Comparison of ENCODE assay signal across 17 mouse cellular contexts in the genomic region with DNA sequence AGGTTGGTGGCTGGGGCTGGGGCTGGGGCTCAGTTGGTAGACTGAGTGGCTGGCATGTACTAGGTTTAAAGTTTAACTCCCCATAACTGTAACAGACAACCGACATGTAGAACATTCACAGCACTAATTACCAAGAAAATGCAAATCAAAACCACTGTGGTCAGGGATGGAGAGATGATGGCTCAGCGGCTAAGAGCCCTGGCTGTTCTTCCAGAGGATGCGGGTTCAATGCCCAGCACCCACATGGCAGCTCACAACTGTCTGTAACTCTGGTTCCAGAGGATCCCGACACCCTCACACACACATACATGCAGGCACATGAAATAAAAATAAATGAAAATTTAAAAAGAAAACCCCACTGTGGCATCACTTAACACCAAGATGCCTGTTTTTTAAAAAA. TPM values are rescaled to one million over a fixed set of nuclear protein-coding genes. Genes with fewer than 3 reads are reported as not detected.
A peak's percentile ranks its signal among the peaks of the same experiment; 100 is the strongest.
DNase-seq lines count a peak whose midpoint lies in the region; ATAC-seq and TF ChIP-seq lines count a peak whose summit lies in the region.
"Had no signal": no experiment of that assay in that cellular context is flagged by ENCODE, and none has a peak within 500 bp of the region (broad histone marks: within the 10 kb centered on the region; RNA-seq: fewer than 3 reads in every experiment).

No protein-coding gene starts in this region.

- ATAC-seq in heart, embryonic 12.5 days (ENCODE audit: insufficient number of reproducible peaks, low FRiP score), result no peak
- no peak for ATAC-seq in embryonic facial prominence, embryonic 13.5 days (ENCODE audit: insufficient number of reproducible peaks, insufficient read depth, low FRiP score, low TSS enrichment, low read depth)
- ATAC-seq in limb, embryonic 14.5 days (ENCODE audit: low FRiP score, low read depth), result no peak
- no peak for ATAC-seq in monocyte, adult 5-6 weeks (replicated peaks; ENCODE audit: insufficient number of reproducible peaks, low FRiP score, low TSS enrichment, poor library complexity, severe bottlenecking)
- ATAC-seq: activated CD4-positive, CD25-positive, alpha-beta regulatory T cell, adult 4 months had no signal

- no peaks in the 10 kb centered on the region for H3K27me3 ChIP-seq in heart, embryonic 12.5 days (replicated peaks)
- no peaks in the 10 kb centered on the region for H3K27me3 ChIP-seq in heart, adult 2 months (ENCODE audit: control insufficient read depth, insufficient read depth, low read length)
- H3K27me3 ChIP-seq in embryonic facial prominence, embryonic 13.5 days, result no peaks in the 10 kb centered on the region
- no peaks in the 10 kb centered on the region for H3K27me3 ChIP-seq in limb, embryonic 14.5 days (ENCODE audit: control insufficient read depth, insufficient read depth, low read length)

- intact Hi-C loops in heart, adult 2 months (cut with DNase I), result loop anchor here (5.0 kb wide), 1 partner anchor 55 kb away; no protein-coding TSS in a partner anchor

- H3K4me3 ChIP-seq in heart, embryonic 12.5 days, result no peak overlapping the region
- H3K4me3 ChIP-seq in heart, adult 2 months, result no peak overlapping the region
- H3K4me3 ChIP-seq in embryonic facial prominence, embryonic 13.5 days, result peak overlapping the region; percentile 16; the same call in 1 of the 2 replicates
- H3K4me3 ChIP-seq in limb, embryonic 14.5 days (replicated peaks; ENCODE audit: low read length), result no peak overlapping the region; the same call in 1 of the 2 replicates
- H3K4me3 ChIP-seq: forebrain, embryonic 10.5 days had no signal

- H3K4me2 ChIP-seq in heart, embryonic 12.5 days, result peak overlapping the region; percentile 7; the same call in 1 of the 2 replicates
- H3K4me2 ChIP-seq in embryonic facial prominence, embryonic 13.5 days, result peak overlapping the region; percentile 44
- H3K4me2 ChIP-seq in limb, embryonic 14.5 days (replicated peaks; ENCODE audit: low read depth, low read length, severe bottlenecking), result peak overlapping the region; percentile 18
- H3K4me2 ChIP-seq: liver, embryonic 11.5 days had no signal

- peaks cover 84% of the 10 kb centered on the region for H3K4me1 ChIP-seq in heart, embryonic 12.5 days (replicated peaks)
- no peaks in the 10 kb centered on the region for H3K4me1 ChIP-seq in heart, adult 2 months (ENCODE audit: control insufficient read depth, insufficient read depth, low read length)
- H3K4me1 ChIP-seq in embryonic facial prominence, embryonic 13.5 days, result peaks cover 68% of the 10 kb centered on the region
- peaks cover 47% of the 10 kb centered on the region for H3K4me1 ChIP-seq in limb, embryonic 14.5 days (ENCODE audit: control insufficient read depth, insufficient read depth, low read length)

- no peak for DNase-seq in heart, adult 2 months
- DNase-seq in kidney, adult 9 months, result peak; percentile 19
- DNase-seq in kidney, adult 18-20 months, result no peak
- DNase-seq in limb, embryonic 14.5 days (ENCODE audit: low spot score), result no peak
- no peak for DNase-seq in retina, postnatal 1 day
- DNase-seq: cerebellum, postnatal 10 days; embryo, embryonic 11 days; gastrocnemius, postnatal 10 days; lung, postnatal 14 days; spleen, adult 18-20 months had no signal

- no peaks in the 10 kb centered on the region for H3K36me3 ChIP-seq in heart, embryonic 12.5 days
- no peaks in the 10 kb centered on the region for H3K36me3 ChIP-seq in heart, adult 2 months (ENCODE audit: control insufficient read depth, insufficient read depth, low read length)
- 0 out of 2 replicates have a peak, but pooled peaks cover 4% of the 10 kb centered on the region for H3K36me3 ChIP-seq in embryonic facial prominence, embryonic 13.5 days
- no peaks in the 10 kb centered on the region for H3K36me3 ChIP-seq in limb, embryonic 14.5 days (ENCODE audit: control insufficient read depth, insufficient read depth, low read length)
- H3K36me3 ChIP-seq: forebrain, embryonic 10.5 days had no signal

- no peak overlapping the region for H3K9ac ChIP-seq in heart, embryonic 12.5 days
- H3K9ac ChIP-seq in heart, adult 2 months (ENCODE audit: low read depth, low read length), result no peak overlapping the region
- H3K9ac ChIP-seq in embryonic facial prominence, embryonic 13.5 days, result 0 out of 2 replicates have a peak overlapping the region, but pooled peaks have one; percentile 46
- H3K9ac ChIP-seq in limb, embryonic 14.5 days (ENCODE audit: low read depth, low read length, severe bottlenecking), result no peak overlapping the region

- no peak for TF ChIP-seq POLR2A in heart, adult 2 months (IDR thresholded peaks at IDR 0.05; ENCODE audit: insufficient read depth, low read depth, low read length)
- no peak for TF ChIP-seq POLR2A in limb, embryonic 14.5 days (IDR thresholded peaks at IDR 0.05; ENCODE audit: borderline replicate concordance, extremely low read depth, insufficient read depth, insufficient read length)

- no peak for TF ChIP-seq CTCF in heart, adult 2 months (IDR thresholded peaks at IDR 0.05)

- H3K9me3 ChIP-seq in heart, embryonic 12.5 days (replicated peaks), result 0 out of 2 replicates have a peak, but pooled peaks cover 4% of the 10 kb centered on the region
- no peaks in the 10 kb centered on the region for H3K9me3 ChIP-seq in embryonic facial prominence, embryonic 13.5 days
- no peaks in the 10 kb centered on the region for H3K9me3 ChIP-seq in limb, embryonic 14.5 days (ENCODE audit: control insufficient read depth, low read length)

- TF ChIP-seq EP300 in heart, adult 2 months (IDR thresholded peaks at IDR 0.05; ENCODE audit: insufficient read depth, low read depth, low read length), result no peak

- peak overlapping the region; percentile 19; the same call in 1 of the 2 replicates for H3K27ac ChIP-seq in heart, embryonic 12.5 days (ENCODE audit: poor library complexity, severe bottlenecking)
- H3K27ac ChIP-seq in heart, adult 2 months, result no peak overlapping the region
- peak overlapping the region; percentile 76; the same call in 1 of the 2 replicates for H3K27ac ChIP-seq in embryonic facial prominence, embryonic 13.5 days
- H3K27ac ChIP-seq in limb, embryonic 14.5 days (replicated peaks; ENCODE audit: low read depth, low read length), result peak overlapping the region; percentile 65

- H3K79me2 ChIP-seq in heart, adult 2 months (replicated peaks; ENCODE audit: control insufficient read depth, insufficient read depth, low read length), result no peaks in the 10 kb centered on the region

- 80% methylated on average over 4 of the region's 4 CpGs for WGBS in heart, embryonic 12.5 days
- whole genome bisulfite sequencing in heart, adult 2 months, result 92% methylated on average over 4 of the region's 4 CpGs
- WGBS in embryonic facial prominence, embryonic 13.5 days, result 55% methylated on average over 4 of the region's 4 CpGs
- WGBS in limb, embryonic 14.5 days, result 68% methylated on average over 4 of the region's 4 CpGs

RNA-seq across cellular contexts. Expression of a gene that starts 18.8 kb away (rescaled TPM):
- 28.3 and 30.7 TPM in 2 replicates for polyA plus RNA-seq in heart, embryonic 12.5 days (2016; fragmentation: Nextera tagmentation; extraction: Ambion mirVana)
- 1 to 10 TPM; 1.1 to 1.9 TPM for total RNA-seq in heart, adult 2 months (2021)
- 1.5 and 1.6 TPM in 2 replicates for polyA plus RNA-seq in heart, adult 2 months (2012; rRNA removed)
- polyA plus RNA-seq in embryonic facial prominence, embryonic 13.5 days (2015; fragmentation: Nextera tagmentation; extraction: Ambion mirVana), result 25.8 and 27.4 TPM in 2 replicates
- polyA plus RNA-seq in limb, embryonic 14.5 days (2012; rRNA removed), result 33.0 and 48.1 TPM in 2 replicates
- 19.0 and 22.5 TPM in 2 replicates for polyA plus RNA-seq in limb, embryonic 14.5 days (2014; fragmentation: Nextera tagmentation; extraction: Ambion mirVana)
- total RNA-seq in monocyte, adult 5-6 weeks (2017), result not detected in 3 replicates
- total RNA-seq: neutrophil, adult 5-6 weeks had no signal
- polyA plus RNA-seq: activated CD4-positive, CD25-positive, alpha-beta regulatory T cell, adult 4 months had no signal
